Mouse (Mus musculus) heart, adult 8-10 months (tissue): ENCODE measurements around the gene Sept9. TPM values are rescaled to one million over a fixed set of nuclear protein-coding genes. Genes with fewer than 3 reads are reported as not detected.
A peak's percentile ranks its signal among the peaks of the same experiment; 100 is the strongest.

Experiments used
- DNase-seq: peaks from one replicate; pipeline ENCODE4 v3.0.0; 2022; ENCODE audit warnings: low spot score
- total RNA-seq, 4 experiments: library from RNA; stranded (reverse); gene quantifications; 2 replicates each; pipeline ENCODE4 v1.2.4; 2022

The Sept9 gene
- total RNA-seq, 4 experiments from 2014 or later = 26.5 to 38.8 (median 31.0) TPM

DNA sequence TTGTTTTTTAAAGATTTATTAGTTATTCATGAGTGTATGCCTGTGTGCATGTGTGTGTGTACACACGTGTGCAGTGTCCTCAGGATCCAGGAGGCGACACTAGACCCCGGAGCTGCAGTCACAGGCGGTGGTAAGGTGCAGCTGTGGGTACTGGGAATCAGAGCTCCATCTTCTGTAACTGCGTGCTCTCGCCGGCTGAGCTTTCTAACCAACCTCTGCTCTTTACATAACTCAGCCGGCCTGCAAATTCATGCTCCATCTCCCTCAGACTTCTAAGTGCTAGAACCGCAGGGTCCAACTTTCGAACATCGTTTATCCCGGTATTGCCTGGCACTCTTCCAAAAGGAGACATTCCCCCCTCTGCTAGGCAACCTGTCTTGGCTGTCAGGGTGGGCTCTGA lies 24.0 kb upstream of the Sept9 start:
- DNase-seq = no peak

- DNase-seq = no peak
These were observed 23.2 kb upstream of the Sept9 start for GRCm38 (mm10) chr11:117176304-117176703.

- DNase-seq = no peak
These were observed 22.6 kb upstream of the Sept9 start for GRCm38 (mm10) chr11:117176900-117177299.

DNA sequence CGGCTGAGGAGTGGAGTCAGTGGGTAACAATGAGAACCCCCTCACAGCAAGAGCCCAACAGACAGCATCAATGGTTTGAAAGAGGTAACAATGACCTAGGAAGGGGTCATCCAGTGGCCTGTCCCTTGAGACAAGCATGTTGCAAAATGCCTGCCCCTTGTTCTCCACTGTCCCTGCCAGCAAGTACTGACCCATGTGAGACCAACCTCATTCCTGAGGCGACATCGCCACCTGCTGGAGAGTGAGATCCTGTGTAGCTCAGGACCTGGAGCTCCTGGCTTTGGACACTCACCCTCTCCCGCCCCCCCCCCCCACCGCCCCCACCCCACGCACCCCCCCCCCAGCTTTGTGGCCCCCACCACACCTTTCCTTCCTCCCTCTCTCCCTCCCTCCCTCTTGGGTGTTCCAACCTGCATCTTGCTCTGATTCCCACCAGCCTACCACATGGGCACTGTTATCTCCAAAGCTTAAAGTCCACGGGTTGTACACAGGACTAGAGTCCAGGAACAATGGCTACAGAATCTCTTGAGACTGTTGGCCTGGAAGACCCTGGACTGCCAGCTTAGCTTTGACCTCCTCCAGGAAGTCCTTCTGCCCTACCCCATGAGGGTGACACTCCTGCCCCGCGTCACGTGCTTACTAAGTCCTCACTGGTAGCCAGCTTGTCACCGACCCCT lies 22.0 kb upstream of the Sept9 start:
- DNase-seq = peak; percentile 91

DNA sequence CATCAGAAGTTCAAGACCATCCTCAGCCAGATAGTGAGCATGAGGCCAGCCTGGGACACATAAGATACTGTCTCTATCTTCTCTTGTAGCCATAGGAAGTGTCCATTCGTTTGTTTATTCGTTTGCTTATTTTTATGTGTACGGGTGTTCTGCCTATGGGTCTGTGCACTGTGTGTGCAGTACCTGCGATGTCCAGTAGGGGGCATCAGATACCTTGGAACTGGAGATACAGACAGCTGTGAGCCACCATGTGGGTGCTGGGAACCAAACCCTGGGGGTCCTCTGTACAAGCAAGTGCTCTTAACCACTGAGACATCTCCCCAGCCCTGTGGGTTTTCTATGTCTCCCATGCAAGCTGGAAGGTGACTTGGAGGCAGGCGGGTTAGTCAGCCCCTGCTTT lies 19.6 kb upstream of the Sept9 start:
- no peak for DNase-seq

- DNase-seq = no peak
These were observed 16.7 kb upstream of the Sept9 start for GRCm38 (mm10) chr11:117182808-117183207.

GRCm38 (mm10) chr11:117183299-117183698 lies 16.2 kb upstream of the Sept9 start:
- DNase-seq = no peak

GRCm38 (mm10) chr11:117183841-117184240 lies 15.6 kb upstream of the Sept9 start:
- DNase-seq = no peak

GRCm38 (mm10) chr11:117185076-117185933 lies 14.2 kb upstream of the Sept9 start:
- DNase-seq = no peak

- no peak for DNase-seq
These were observed 7.9 kb upstream of the Sept9 start for GRCm38 (mm10) chr11:117191524-117191923.

DNA sequence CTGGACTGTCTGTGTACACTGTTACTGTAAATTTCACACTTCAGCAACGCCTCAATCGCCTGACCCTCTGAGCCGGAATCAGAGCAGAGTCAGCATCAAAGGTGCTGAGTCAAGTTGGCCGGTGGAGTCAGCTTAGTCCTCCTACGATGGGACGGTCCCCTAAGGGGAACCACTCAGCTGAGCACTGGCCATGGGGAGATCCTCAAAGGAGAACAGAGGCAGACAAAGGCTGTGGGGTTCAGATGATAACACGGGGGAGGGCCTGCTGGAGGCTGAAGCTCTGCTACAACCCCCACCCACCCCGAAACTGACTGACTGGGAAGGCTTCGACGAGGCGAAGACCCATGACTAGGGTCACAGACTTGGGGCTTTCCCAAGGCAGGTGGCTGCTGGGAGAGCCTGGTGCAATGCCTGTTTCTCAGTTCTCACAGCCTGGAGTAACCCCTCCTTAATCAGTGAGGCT lies 5.0 kb upstream of the Sept9 start:
- DNase-seq = no peak

- no peak for DNase-seq
These were observed 3.8 kb upstream of the Sept9 start for GRCm38 (mm10) chr11:117195616-117196015.

- no peak for DNase-seq
These were observed 2.8 kb upstream of the Sept9 start for GRCm38 (mm10) chr11:117196681-117197080.

GRCm38 (mm10) chr11:117198122-117198521 lies 1.3 kb upstream of the Sept9 start:
- no peak for DNase-seq

DNA sequence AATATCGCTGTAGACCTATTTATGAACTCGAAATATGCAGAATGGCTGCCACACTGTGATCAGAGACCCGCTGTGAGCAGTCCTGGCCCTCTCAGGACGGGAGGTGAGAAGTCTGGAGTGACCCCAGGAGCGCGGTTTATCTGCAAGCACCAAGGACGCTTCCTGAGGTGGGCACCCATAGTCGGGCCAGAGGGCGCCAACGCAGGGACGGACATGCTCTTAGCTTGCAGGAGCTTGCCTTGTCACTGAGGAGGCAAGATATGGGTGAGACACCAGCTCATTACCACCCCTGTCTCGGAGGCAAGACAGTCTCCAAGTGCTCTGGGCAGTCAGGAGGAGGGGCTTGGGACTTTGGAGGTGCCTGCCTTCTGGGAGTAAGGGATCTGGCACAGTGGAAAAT lies 2.4 kb downstream of the Sept9 start:
- DNase-seq = no peak

- no peak for DNase-seq
These were observed 5.1 kb downstream of the Sept9 start for GRCm38 (mm10) chr11:117204606-117205005.

- no peak for DNase-seq
These were observed 5.6 kb downstream of the Sept9 start for GRCm38 (mm10) chr11:117205042-117205441.

DNA sequence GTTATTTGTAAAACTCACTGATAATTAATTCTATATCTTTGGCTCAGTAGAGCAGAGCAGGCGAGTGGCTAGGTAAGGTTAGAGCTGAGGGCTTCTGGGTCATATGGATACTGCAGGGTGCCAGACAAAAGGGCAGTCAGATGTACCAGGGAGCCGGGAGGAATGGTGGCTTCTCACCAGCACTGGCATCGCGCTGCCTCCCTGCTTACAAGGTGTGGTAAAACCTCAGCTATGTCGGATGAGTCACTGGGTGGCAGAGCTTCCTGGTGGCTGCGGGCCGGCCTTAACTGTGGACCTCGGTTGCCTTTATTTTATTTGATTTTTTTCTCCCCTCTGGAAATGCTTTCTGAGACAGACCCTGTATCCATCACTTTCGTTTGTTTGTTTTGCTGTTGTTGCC lies 6.0 kb downstream of the Sept9 start:
- no peak for DNase-seq

- DNase-seq = no peak
These were observed 8.0 kb downstream of the Sept9 start for GRCm38 (mm10) chr11:117207436-117207835.

DNA sequence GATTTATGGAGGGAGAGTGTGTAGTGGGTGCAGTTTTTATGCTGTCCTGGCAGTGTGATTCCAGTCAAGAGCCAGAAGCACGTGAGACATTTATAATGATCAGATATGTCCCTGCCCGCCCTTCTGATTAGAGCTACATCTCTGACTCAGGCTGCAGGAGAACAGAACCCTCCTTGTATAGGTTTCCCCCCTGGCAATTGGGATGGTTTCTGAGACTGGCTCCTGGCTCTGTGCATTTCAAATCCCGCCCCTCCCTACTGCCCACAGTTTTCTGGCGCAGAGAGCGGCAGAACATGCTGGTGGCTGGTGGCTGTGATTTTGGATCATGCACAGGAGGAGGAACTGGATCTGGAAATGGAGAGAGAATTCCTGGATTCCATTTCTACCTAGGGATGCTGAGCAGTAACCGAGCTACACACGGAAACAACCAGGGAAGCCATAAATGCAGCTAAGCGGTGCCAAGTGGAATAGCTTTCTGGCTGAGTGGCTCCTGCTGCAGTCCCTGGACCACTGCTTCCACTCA lies 8.8 kb downstream of the Sept9 start:
- no peak for DNase-seq

DNA sequence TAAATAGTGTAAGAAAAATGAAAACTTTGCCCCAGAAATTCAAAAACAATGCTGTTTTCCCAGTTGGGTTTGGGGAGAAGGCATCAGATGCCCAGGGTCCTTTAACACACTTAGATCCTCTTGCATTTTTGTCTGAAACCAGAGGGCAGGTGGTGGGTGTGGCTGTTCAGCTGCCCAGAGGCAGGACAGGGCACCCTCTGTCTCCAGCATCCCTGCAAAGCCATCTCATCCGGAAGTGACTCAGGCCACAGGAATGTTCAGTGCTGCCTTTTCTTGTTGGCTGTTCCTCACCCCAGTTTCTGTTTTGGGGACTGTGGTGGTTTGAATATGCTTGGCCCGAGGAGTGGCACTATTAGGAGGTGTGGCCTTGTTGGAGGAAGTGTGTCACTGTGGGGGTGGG lies 17.3 kb downstream of the Sept9 start:
- no peak for DNase-seq

DNA sequence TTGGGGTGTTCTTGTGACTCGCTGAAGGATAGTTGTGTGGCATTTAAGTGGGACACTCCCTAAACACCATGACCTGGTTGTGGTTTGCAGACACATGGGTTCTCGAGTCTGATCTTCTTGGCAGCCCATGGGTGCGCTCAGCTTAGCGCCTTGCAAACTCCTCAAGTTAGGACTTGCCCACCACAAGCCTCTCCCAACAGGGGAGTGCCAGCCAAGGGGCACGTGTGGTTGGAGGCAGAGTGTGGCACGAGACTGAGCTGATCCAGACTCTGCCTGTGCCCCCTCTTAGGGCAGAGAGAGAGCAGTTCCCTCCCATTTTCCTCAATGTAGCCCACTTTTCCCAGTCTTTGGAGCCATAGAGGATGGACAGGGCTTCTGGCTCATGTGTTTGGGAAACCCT lies 18.6 kb downstream of the Sept9 start:
- DNase-seq = no peak

DNA sequence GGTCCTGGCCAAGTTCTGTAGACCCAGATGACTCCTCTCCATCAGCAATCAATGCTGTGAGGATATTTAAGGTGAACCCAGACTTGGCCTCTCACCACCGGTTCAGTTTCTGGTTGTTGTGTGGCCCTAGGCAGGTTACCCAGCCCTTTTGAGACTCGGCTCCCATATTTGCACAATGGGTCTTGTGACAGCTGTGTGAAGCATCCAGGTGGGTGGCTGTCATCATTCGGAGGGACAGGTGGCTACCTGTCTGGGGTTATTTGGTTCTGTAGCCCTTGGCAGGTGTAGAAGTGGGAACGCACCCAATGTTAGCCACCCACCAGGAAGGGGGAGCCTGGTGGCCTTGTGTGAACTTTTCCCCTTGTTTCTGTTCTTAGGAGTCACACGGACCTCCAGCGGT lies 19.0 kb downstream of the Sept9 start:
- no peak for DNase-seq
